Mouse (Mus musculus): ENCODE data around the gene Anks3. TPM values are rescaled to one million over a fixed set of nuclear protein-coding genes. Genes with fewer than 3 reads are reported as not detected.

Gene Anks3
- 23.7 and 25.9 TPM in 2 replicates for polyA plus RNA-seq (2015; fragmentation: Nextera tagmentation; extraction: Ambion mirVana)

DNA sequence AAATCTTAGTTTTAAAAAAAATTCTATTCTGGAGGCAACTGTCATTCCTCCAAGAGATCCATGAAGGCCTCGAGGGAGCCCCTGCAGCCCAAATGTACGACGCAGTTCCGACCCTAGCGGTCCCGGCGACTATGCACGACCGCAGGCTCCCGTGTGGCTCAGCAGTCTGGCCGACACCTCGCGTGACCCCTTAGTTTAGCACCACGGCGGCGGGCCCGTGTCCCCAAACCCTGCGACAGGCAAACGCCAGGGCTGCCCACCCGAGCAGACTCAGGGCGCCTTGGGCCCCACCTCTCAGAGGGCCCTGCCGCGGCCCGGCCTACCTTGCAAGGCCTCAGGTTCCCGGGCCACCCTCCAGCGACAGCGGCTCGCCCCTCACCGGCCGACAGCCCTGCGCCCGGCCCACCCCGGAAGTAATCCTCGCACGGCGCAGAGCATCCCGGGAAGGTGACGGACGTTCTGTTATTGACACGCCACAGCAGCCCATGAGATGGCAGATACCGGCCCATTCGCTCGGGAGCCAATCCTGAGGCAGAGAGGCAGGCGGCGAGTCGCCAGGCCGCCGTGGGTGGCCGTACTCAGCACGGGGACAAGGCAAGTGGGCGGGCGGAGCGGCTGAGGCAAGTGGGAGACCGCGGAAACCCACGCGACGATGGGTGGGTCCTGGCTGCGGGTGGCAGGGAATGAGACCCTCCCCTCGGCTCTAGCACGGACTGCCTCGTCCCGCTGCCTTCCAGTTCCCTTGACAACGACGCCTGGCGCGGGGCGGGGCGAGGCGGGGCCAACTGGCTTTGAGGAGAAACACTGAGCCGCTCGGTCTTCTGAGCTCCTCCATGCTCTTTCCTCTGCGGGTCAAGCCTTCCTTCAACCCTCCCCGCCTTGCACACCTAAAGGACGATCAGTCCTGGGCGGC is at the start of gene Anks3:
TSS of gene Anks3 (minus strand) at position 409 of the 913 bp plus-strand sequence.

GRCm38 (mm10) chr16:5013054-5013838 is 49.2 kb upstream of the Anks3 start, which contains the start of gene Rogdi:
Gene Rogdi (minus strand): TSS chr16:5013553.

DNA sequence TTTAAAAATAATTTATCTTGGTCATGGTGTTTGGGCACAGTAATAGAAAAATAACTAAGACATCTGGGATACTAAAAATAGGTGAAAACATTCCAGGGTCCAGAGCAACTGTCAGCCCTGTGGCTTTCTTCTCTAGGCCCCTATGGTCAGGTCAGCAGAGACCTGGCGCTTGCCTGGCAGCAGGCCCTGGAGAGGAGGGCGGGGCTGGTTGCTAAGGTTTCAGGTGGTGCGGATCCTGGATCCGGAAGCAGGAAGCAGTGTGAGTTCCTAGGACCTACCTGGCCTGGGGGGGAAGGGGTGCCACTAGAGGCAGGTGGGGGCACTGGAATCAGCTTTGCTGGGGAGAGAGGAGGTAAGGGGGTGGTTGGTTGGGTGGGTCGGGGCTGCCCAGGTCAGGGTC is 43.1 kb upstream of the Anks3 start, which contains the start of gene Smim22:
TSS of gene Smim22 (plus strand) at position 222 of the 400 bp plus-strand sequence.

GRCm38 (mm10) chr16:4997553-4997952 is 33.5 kb upstream of the Anks3 start, which contains the start of gene Sept12:
Gene Sept12 (minus strand): TSS chr16:4997852.

GRCm38 (mm10) chr16:4938461-4938860 is 25.5 kb downstream of the Anks3 start, which contains the start of gene Nudt16l1:
Gene Nudt16l1 (plus strand): TSS chr16:4938761.

Other genes starting within 250 kb of the Anks3 start
- gene Nmral1, start 244.8 kb downstream of the Anks3 start, polyA plus RNA-seq (2015; fragmentation: Nextera tagmentation; extraction: Ambion mirVana), result 10.9 and 11.2 TPM in 2 replicates
- gene Hmox2, start 237.8 kb downstream of the Anks3 start, polyA plus RNA-seq (2015; fragmentation: Nextera tagmentation; extraction: Ambion mirVana), result 48.5 and 51.6 TPM in 2 replicates
- 30.5 and 33.2 TPM in 2 replicates for gene Cdip1, start 173.9 kb downstream of the Anks3 start, polyA plus RNA-seq (2015; fragmentation: Nextera tagmentation; extraction: Ambion mirVana)
- gene 4930562C15Rik, start 128.8 kb downstream of the Anks3 start, polyA plus RNA-seq (2015; fragmentation: Nextera tagmentation; extraction: Ambion mirVana), result 0.35 and 0.69 TPM in 2 replicates
- 41.6 and 42.7 TPM in 2 replicates for gene Ubald1, start 83.9 kb downstream of the Anks3 start, polyA plus RNA-seq (2015; fragmentation: Nextera tagmentation; extraction: Ambion mirVana)
- 56.0 and 61.4 TPM in 2 replicates for gene Mgrn1, start 78.0 kb downstream of the Anks3 start, polyA plus RNA-seq (2015; fragmentation: Nextera tagmentation; extraction: Ambion mirVana)
- gene Nudt16l1, start 25.4 kb downstream of the Anks3 start, polyA plus RNA-seq (2015; fragmentation: Nextera tagmentation; extraction: Ambion mirVana), result 72.2 and 77.5 TPM in 2 replicates
- gene Sept12, start 33.6 kb upstream of the Anks3 start, polyA plus RNA-seq (2015; fragmentation: Nextera tagmentation; extraction: Ambion mirVana), result 0.13 TPM in 1 of 2 replicates, not detected in the other
- gene Smim22, start 43.1 kb upstream of the Anks3 start, polyA plus RNA-seq (2015; fragmentation: Nextera tagmentation; extraction: Ambion mirVana), result 29.1 and 30.4 TPM in 2 replicates
- 27.5 and 28.3 TPM in 2 replicates for gene Rogdi, start 49.3 kb upstream of the Anks3 start, polyA plus RNA-seq (2015; fragmentation: Nextera tagmentation; extraction: Ambion mirVana)
- 65.0 and 69.5 TPM in 2 replicates for gene Glyr1, start 85.7 kb upstream of the Anks3 start, polyA plus RNA-seq (2015; fragmentation: Nextera tagmentation; extraction: Ambion mirVana)
- gene Ubn1, start 85.9 kb upstream of the Anks3 start, polyA plus RNA-seq (2015; fragmentation: Nextera tagmentation; extraction: Ambion mirVana), result 9.1 and 9.8 TPM in 2 replicates
- 16.6 and 18.5 TPM in 2 replicates for gene Ppl, start 168.2 kb upstream of the Anks3 start, polyA plus RNA-seq (2015; fragmentation: Nextera tagmentation; extraction: Ambion mirVana)
- gene Sec14l5, start 182.9 kb upstream of the Anks3 start, polyA plus RNA-seq (2015; fragmentation: Nextera tagmentation; extraction: Ambion mirVana), result not detected in 2 replicates
- 11.1 and 17.1 TPM in 2 replicates for gene Nagpa, start 239.8 kb upstream of the Anks3 start, polyA plus RNA-seq (2015; fragmentation: Nextera tagmentation; extraction: Ambion mirVana)